In genomic region chr3:128349123-128349522, GRCm38 (mm10) we compare ENCODE assay signal across 8 mouse cellular contexts.
DNase-seq lines count a peak whose midpoint lies in the region; ATAC-seq and TF ChIP-seq lines count a peak whose summit lies in the region.
"Not testable (repeated sequence)": the region's sequence is repeated elsewhere in the genome, so short reads cannot be mapped to it uniquely, and the experiment has no call there.

No protein-coding gene starts in this region.

- H3K4me2 ChIP-seq in hindbrain, postnatal 0 days (ENCODE audit: low read depth, low read length); lung, embryonic 16.5 days (ENCODE audit: low read depth, low read length); neural tube, embryonic 14.5 days (ENCODE audit: low read depth, low read length): not testable (repeated sequence)

- H3K9ac ChIP-seq in hindbrain, postnatal 0 days (replicated peaks; ENCODE audit: low read length); lung, embryonic 16.5 days (ENCODE audit: low read length); neural tube, embryonic 14.5 days (replicated peaks; ENCODE audit: low read depth, low read length): not testable (repeated sequence)

- not testable (repeated sequence) for H3K9me3 ChIP-seq in hindbrain, postnatal 0 days (ENCODE audit: low read length); lung, embryonic 16.5 days (ENCODE audit: control insufficient read depth, low read length); neural tube, embryonic 14.5 days (ENCODE audit: control insufficient read depth, low read length)

- not testable (repeated sequence) for H3K27me3 ChIP-seq in hindbrain, postnatal 0 days (ENCODE audit: insufficient read depth, low read length); lung, embryonic 16.5 days (ENCODE audit: control insufficient read depth, insufficient read depth, low read depth, low read length); neural tube, embryonic 14.5 days (ENCODE audit: control insufficient read depth, insufficient read depth, low read length)

- H3K4me1 ChIP-seq in hindbrain, postnatal 0 days (ENCODE audit: insufficient read depth, low read length); lung, embryonic 16.5 days (replicated peaks; ENCODE audit: control insufficient read depth, insufficient read depth, low read length); neural tube, embryonic 14.5 days (ENCODE audit: control insufficient read depth, insufficient read depth, low read length): not testable (repeated sequence)

- H3K36me3 ChIP-seq in hindbrain, postnatal 0 days (ENCODE audit: insufficient read depth, low read length); lung, embryonic 16.5 days (ENCODE audit: control insufficient read depth, insufficient read depth, low read length); neural tube, embryonic 14.5 days (ENCODE audit: control insufficient read depth, insufficient read depth, low read length): not testable (repeated sequence)

- TF ChIP-seq CTCF in hindbrain, postnatal 0 days (IDR thresholded peaks at IDR 0.05; ENCODE audit: low read depth) = peak; percentile 87

- H3K4me3 ChIP-seq in hindbrain, postnatal 0 days (ENCODE audit: low read length); lung, embryonic 16.5 days (ENCODE audit: low read length); neural tube, embryonic 14.5 days (ENCODE audit: low read depth, low read length): not testable (repeated sequence)

- peak; percentile 18 for DNase-seq in adrenal gland, adult 2 months
- DNase-seq in embryo, embryonic 11.5 days (ENCODE audit: low read depth, low spot score) = peak; percentile 54
- peak; percentile 6 to 8 for DNase-seq in frontal cortex, postnatal 25 days (ENCODE audit: low spot score in 2 of 2)
- DNase-seq in hindbrain, postnatal 0 days (ENCODE audit: low spot score) = peak; percentile 86
- peak; percentile 17 to 38 for DNase-seq in layer of hippocampus, adult 8-10 months (ENCODE audit: low spot score in 2 of 2)
- peak; percentile 17 for DNase-seq in yolk sac, embryonic 10.5 days (ENCODE audit: low spot score)

- peak; percentile 80 for ATAC-seq in hindbrain, postnatal 0 days
- 0 out of 2 replicates have a peak, but pooled peaks have one; percentile 52 for ATAC-seq in lung, embryonic 16.5 days (ENCODE audit: low read depth)
- peak; percentile 90 for ATAC-seq in neural tube, embryonic 14.5 days (ENCODE audit: low read depth)

- H3K27ac ChIP-seq in hindbrain, postnatal 0 days; lung, embryonic 16.5 days (ENCODE audit: low read length); neural tube, embryonic 14.5 days (ENCODE audit: low read depth, low read length): not testable (repeated sequence)

- WGBS in hindbrain, postnatal 0 days = 2% methylated on average over 2 of the region's 2 CpGs
- 9% methylated on average over 2 of the region's 2 CpGs for WGBS in lung, embryonic 16.5 days
- WGBS in neural tube, embryonic 14.5 days = 13% methylated on average over 2 of the region's 2 CpGs

Comparison
In these comparisons a context has a peak if more than half of its experiments do, and no peak if none do; other contexts are left out.
1. DNase-seq: peak in every context shown above with its lines; median percentile 86 in hindbrain, postnatal 0 days; 54 in embryo, embryonic 11.5 days; 28 in layer of hippocampus, adult 8-10 months; 18 in adrenal gland, adult 2 months; 17 in yolk sac, embryonic 10.5 days; 7 in frontal cortex, postnatal 25 days.